Mouse (Mus musculus) thymus, postnatal 0 days (tissue): ENCODE results near the gene Krt17. TPM values are rescaled to one million over a fixed set of nuclear protein-coding genes. Genes with fewer than 3 reads are reported as not detected.
"Not testable (repeated sequence)": the region's sequence is repeated elsewhere in the genome, so short reads cannot be mapped to it uniquely, and the experiment has no call there.

Experiments
- DNase-seq: peaks from one replicate; pipeline ENCODE4 v3.0.0-alpha.2; 2015; ENCODE audit warnings: low spot score
- polyA plus RNA-seq: library from polyadenylated mRNA; unstranded; fragments of >200 nt; fragmentation: Nextera tagmentation; extraction: Ambion mirVana; gene quantifications from 2 replicates; pipeline ENCODE4 v1.2.1, GENCODE M21; 2015

Krt17 gene
- polyA plus RNA-seq, 1 experiment from 2014 or later, result 450 TPM

GRCm38 (mm10) chr11:100269821-100270332 lies 9.0 kb upstream of the Krt17 start, which contains the start of gene Krt42:
Gene Krt42 (minus strand): TSS chr11:100269871.
- no peak for DNase-seq

GRCm38 (mm10) chr11:100262058-100262980 lies 1.5 kb upstream of the Krt17 start:
- no peak for DNase-seq

- DNase-seq, result no peak
These were observed 391 bp upstream of the Krt17 start for GRCm38 (mm10) chr11:100261235-100261605.

- DNase-seq, result no peak
These were observed 1.8 kb downstream of the Krt17 start for GRCm38 (mm10) chr11:100259079-100259478.

GRCm38 (mm10) chr11:100257967-100258366 lies 2.9 kb downstream of the Krt17 start:
- no peak for DNase-seq

- no peak for DNase-seq
These were observed 5.3 kb downstream of the Krt17 start for GRCm38 (mm10) chr11:100255514-100255913.

- no peak for DNase-seq
These were observed 6.3 kb downstream of the Krt17 start for GRCm38 (mm10) chr11:100254360-100255090.

- no peak for DNase-seq
These were observed 11.9 kb downstream of the Krt17 start, which contains the start of gene Krt16 for GRCm38 (mm10) chr11:100248852-100249465. Gene Krt16 (minus strand): TSS chr11:100248902.

GRCm38 (mm10) chr11:100246471-100246870 lies 14.4 kb downstream of the Krt17 start:
- DNase-seq, result not testable (repeated sequence)

- not testable (repeated sequence) for DNase-seq
These were observed 20.6 kb downstream of the Krt17 start for GRCm38 (mm10) chr11:100240272-100240671.

GRCm38 (mm10) chr11:100221741-100222140 lies 39.1 kb downstream of the Krt17 start:
- no peak for DNase-seq

- DNase-seq, result no peak
These were observed 41.5 kb downstream of the Krt17 start for GRCm38 (mm10) chr11:100219304-100219703.

GRCm38 (mm10) chr11:100208542-100208941 lies 52.3 kb downstream of the Krt17 start:
- no peak for DNase-seq

GRCm38 (mm10) chr11:100207498-100207897 lies 53.3 kb downstream of the Krt17 start, which contains the start of gene Krt14:
Gene Krt14 (minus strand): TSS chr11:100207548.
- DNase-seq, result no peak

Other genes with a start within 250 kb of the Krt17 start
- 0.10 and 0.29 TPM in 2 replicates for gene Krt33a, start 244.8 kb downstream of the Krt17 start, polyA plus RNA-seq
- 0.26 and 0.30 TPM in 2 replicates for gene Krt33b, start 231.2 kb downstream of the Krt17 start, polyA plus RNA-seq
- gene Krt34, start 219.5 kb downstream of the Krt17 start, polyA plus RNA-seq, result 0.10 TPM in 1 of 2 replicates, not detected in the other
- gene Krt31, start 210.5 kb downstream of the Krt17 start, polyA plus RNA-seq, result 0.12 and 0.14 TPM in 2 replicates
- 0.13 and 0.18 TPM in 2 replicates for gene Krt32, start 172.8 kb downstream of the Krt17 start, polyA plus RNA-seq
- 0.06 and 0.16 TPM in 2 replicates for gene Krt35, start 164.8 kb downstream of the Krt17 start, polyA plus RNA-seq
- gene Krt36, start 155.4 kb downstream of the Krt17 start, polyA plus RNA-seq, result 0.24 and 0.29 TPM in 2 replicates
- 0.66 and 18.2 TPM in 2 replicates for gene Krt13, start 139.5 kb downstream of the Krt17 start, polyA plus RNA-seq
- 5.2 and 35.5 TPM in 2 replicates for gene Krt15, start 125.1 kb downstream of the Krt17 start, polyA plus RNA-seq
- 10.2 and 19.1 TPM in 2 replicates for gene Krt19, start 112.4 kb downstream of the Krt17 start, polyA plus RNA-seq
- gene Krt9, start 67.8 kb downstream of the Krt17 start, polyA plus RNA-seq, result 0.08 and 0.10 TPM in 2 replicates
- gene Krt14, start 53.5 kb downstream of the Krt17 start, polyA plus RNA-seq, result 40.8 and 47.9 TPM in 2 replicates
- 2.5 and 2.7 TPM in 2 replicates for gene Krt16, start 12.1 kb downstream of the Krt17 start, polyA plus RNA-seq
- 0.35 and 0.46 TPM in 2 replicates for gene Krt42, start 8.8 kb upstream of the Krt17 start, polyA plus RNA-seq
- 2,060 and 2,248 TPM in 2 replicates for gene Eif1, start 58.9 kb upstream of the Krt17 start, polyA plus RNA-seq
- gene Gast, start 73.4 kb upstream of the Krt17 start, polyA plus RNA-seq, result 1.9 and 2.1 TPM in 2 replicates
- 1.7 and 2.0 TPM in 2 replicates for gene Hap1, start 95.1 kb upstream of the Krt17 start, polyA plus RNA-seq
- gene Jup, start 136.7 kb upstream of the Krt17 start, polyA plus RNA-seq, result 94.2 and 95.3 TPM in 2 replicates
- 14.8 and 15.3 TPM in 2 replicates for gene P3h4, start 153.8 kb upstream of the Krt17 start, polyA plus RNA-seq
- 12.2 and 16.4 TPM in 2 replicates for gene Fkbp10, start 154.7 kb upstream of the Krt17 start, polyA plus RNA-seq
- 147 TPM in 2 replicates for gene Nt5c3b, start 180.8 kb upstream of the Krt17 start, polyA plus RNA-seq
- 0.39 and 0.55 TPM in 2 replicates for gene Klhl10, start 180.9 kb upstream of the Krt17 start, polyA plus RNA-seq
- gene Klhl11, start 211.7 kb upstream of the Krt17 start, polyA plus RNA-seq, result 5.3 and 5.4 TPM in 2 replicates